Mouse (Mus musculus): ENCODE data around the gene Slc43a3. TPM values are rescaled to one million over a fixed set of nuclear protein-coding genes. Genes with fewer than 3 reads are reported as not detected.

Gene Slc43a3
- polyA plus RNA-seq, 1 experiment from 2014 or later, result 5.4 TPM

DNA sequence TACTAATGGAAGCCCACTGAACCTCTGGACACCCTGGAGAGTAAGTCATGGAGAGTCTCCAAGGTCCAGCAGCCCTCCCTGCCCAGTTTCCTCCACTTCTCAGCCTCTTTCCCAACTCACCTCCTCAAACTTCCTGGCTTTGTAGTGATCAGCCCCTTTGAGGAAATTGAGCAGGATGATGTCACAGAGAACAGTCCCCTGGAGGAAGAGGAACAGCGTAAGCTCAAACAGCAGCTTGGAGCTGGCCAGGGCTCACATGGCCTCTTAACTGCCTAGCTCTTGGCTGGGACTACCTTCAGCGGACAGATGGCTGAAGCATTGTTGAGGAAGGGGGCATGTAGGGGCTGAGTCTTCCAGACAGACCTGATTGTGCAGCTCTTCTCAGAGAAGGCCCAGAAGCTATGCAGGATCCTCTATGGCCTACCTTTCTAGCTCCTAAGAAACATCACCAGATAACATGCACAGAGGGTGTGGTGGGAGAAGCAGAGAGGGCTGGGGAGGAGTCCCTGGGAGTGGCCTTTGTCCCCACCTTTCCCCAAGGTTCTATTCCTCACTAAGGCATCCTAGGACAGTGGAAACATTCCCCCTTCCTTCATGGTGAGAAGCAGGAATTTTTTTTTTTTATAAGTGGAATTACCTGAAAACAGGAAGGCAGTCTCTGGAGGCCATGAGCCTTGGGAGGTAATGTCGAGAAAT is 63.3 kb downstream of the Slc43a3 start:
- WGBS, result 75% methylated on average over 3 of the region's 3 CpGs
- no peaks in the 10 kb centered on the region for H3K36me3 ChIP-seq (ENCODE audit: control insufficient read depth, insufficient read depth, low read length)

DNA sequence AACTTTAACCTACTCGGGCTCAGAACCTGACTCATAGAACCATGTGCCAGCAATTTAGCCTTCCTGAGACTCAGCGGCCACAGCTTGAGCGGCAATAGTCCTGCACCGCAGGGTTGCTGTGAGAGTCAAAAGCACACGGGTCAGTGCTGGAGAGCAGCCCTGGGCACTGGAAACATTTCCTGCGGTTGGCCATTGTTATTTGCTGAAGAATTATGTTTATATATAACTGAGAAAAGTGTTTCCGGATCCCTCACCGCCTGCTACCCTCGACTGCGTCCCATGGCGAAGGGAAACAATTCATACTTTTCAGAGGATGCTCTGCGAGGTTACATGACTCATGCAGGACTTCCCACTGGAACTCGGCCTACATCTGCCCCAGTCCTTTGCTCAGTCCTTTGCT is 65.1 kb downstream of the Slc43a3 start:
- no peak overlapping the region for H3K9ac ChIP-seq (ENCODE audit: low read depth, low read length)
- 63% methylated on average over 13 of the region's 13 CpGs for WGBS
- no peaks in the 10 kb centered on the region for H3K4me1 ChIP-seq (ENCODE audit: control insufficient read depth, insufficient read depth, low read depth, low read length)
- no peak overlapping the region for H3K27ac ChIP-seq (ENCODE audit: low read depth, low read length)
- ATAC-seq, result no peak
- no peaks in the 10 kb centered on the region for H3K27me3 ChIP-seq (replicated peaks; ENCODE audit: control insufficient read depth, insufficient read depth, low read length)
- H3K36me3 ChIP-seq (ENCODE audit: control insufficient read depth, insufficient read depth, low read length), result no peaks in the 10 kb centered on the region
- no peak overlapping the region for H3K4me3 ChIP-seq (ENCODE audit: low read length)
- H3K4me2 ChIP-seq (ENCODE audit: low read length), result no peak overlapping the region
- H3K9me3 ChIP-seq (ENCODE audit: control insufficient read depth, low read length), result no peaks in the 10 kb centered on the region

More for the DNA sequence above, 63.3 kb downstream of the Slc43a3 start:
- ATAC-seq, result no peak
- H3K27me3 ChIP-seq (replicated peaks; ENCODE audit: control insufficient read depth, insufficient read depth, low read length), result no peaks in the 10 kb centered on the region
- no peak overlapping the region for H3K4me3 ChIP-seq (ENCODE audit: low read length)
- H3K4me1 ChIP-seq (ENCODE audit: control insufficient read depth, insufficient read depth, low read depth, low read length), result no peaks in the 10 kb centered on the region
- no peak overlapping the region for H3K9ac ChIP-seq (ENCODE audit: low read depth, low read length)
- no peak overlapping the region for H3K4me2 ChIP-seq (ENCODE audit: low read length)
- no peak overlapping the region for H3K27ac ChIP-seq (ENCODE audit: low read depth, low read length)
- no peaks in the 10 kb centered on the region for H3K9me3 ChIP-seq (ENCODE audit: control insufficient read depth, low read length)

DNA sequence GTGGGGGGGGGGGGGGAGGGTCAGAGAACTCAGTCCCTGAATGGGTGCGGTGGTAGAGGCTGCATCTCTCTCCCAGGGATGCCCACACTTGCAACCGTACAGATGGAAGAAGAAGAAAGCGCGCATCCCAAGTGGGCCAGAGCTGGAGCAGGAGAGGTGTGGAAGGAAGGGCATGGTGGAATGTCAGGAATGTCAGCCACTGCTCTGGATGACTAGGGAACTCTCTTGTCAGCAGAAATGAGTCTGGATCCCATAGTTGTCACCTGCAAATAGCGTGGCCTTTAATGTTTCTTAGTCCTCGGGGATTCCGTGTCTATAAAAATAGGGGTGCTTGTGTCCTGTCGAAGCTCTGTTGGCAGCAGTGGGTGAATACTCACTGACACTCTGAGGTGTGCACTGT is 66.2 kb downstream of the Slc43a3 start:
- Histone ChIP-seq H3K27me3 (replicated peaks; ENCODE audit: control insufficient read depth, insufficient read depth, low read length) (no peaks in the 10 kb centered on the region), H3K4me3 (ENCODE audit: low read length) (no peak overlapping the region), H3K4me1 (ENCODE audit: control insufficient read depth, insufficient read depth, low read depth, low read length) (no peaks in the 10 kb centered on the region), H3K9ac (ENCODE audit: low read depth, low read length) (no peak overlapping the region), H3K9me3 (ENCODE audit: control insufficient read depth, low read length) (no peaks in the 10 kb centered on the region), H3K4me2 (ENCODE audit: low read length) (no peak overlapping the region), H3K27ac (ENCODE audit: low read depth, low read length) (no peak overlapping the region), H3K36me3 (ENCODE audit: control insufficient read depth, insufficient read depth, low read length) (no peaks in the 10 kb centered on the region)
- WGBS, result 81% methylated on average over 8 of the region's 8 CpGs
- ATAC-seq, result no peak

DNA sequence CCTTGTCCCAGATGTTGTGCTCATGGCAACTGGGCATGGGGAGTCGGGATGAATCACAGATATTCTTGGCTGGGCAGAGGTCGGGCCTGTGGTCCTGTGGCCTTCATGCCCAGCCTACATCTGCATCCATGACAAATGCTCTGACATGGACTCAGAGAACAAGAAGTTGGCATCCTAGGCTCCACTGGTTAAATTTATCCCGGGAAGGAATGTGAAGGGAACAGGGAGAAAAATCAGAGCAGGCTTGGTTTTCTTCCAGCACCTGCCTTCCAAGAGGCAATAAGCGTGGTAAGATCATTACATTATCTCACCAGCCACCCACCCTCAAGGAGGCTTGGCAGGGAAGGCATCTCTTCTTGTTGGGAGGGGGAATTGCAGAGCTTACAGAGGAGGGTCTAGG is 68.0 kb downstream of the Slc43a3 start:
- no peak for ATAC-seq
- Histone ChIP-seq H3K27me3 (replicated peaks; ENCODE audit: control insufficient read depth, insufficient read depth, low read length) (no peaks in the 10 kb centered on the region), H3K4me2 (ENCODE audit: low read length) (no peak overlapping the region), H3K9me3 (ENCODE audit: control insufficient read depth, low read length) (no peaks in the 10 kb centered on the region), H3K27ac (ENCODE audit: low read depth, low read length) (no peak overlapping the region), H3K4me1 (ENCODE audit: control insufficient read depth, insufficient read depth, low read depth, low read length) (no peaks in the 10 kb centered on the region), H3K4me3 (ENCODE audit: low read length) (no peak overlapping the region), H3K9ac (ENCODE audit: low read depth, low read length) (no peak overlapping the region), H3K36me3 (ENCODE audit: control insufficient read depth, insufficient read depth, low read length) (no peaks in the 10 kb centered on the region)
- 83% methylated on average over 4 of the region's 4 CpGs for WGBS

DNA sequence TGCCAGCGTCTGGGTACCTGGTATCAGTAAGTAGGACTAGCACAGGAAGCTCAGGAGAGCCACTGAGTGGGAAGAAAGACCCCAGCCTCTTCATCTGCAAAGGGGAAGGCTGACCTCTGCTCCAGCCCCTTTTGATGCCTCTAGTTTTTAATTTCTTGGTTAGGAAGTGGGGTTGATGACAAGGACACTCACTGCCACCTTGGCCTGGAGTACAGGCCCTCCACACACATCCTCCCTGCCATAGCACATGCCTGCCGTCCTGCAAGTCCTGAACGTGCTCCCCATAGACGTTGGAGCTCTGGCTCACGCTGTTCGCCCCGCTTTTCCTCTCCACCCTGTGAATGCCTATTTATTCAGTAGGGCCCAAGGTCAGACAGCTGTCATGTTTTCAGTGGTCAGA is 70.2 kb downstream of the Slc43a3 start:
- Histone ChIP-seq H3K9ac (ENCODE audit: low read depth, low read length) (no peak overlapping the region), H3K4me1 (ENCODE audit: control insufficient read depth, insufficient read depth, low read depth, low read length) (no peaks in the 10 kb centered on the region), H3K27me3 (replicated peaks; ENCODE audit: control insufficient read depth, insufficient read depth, low read length) (no peaks in the 10 kb centered on the region), H3K36me3 (ENCODE audit: control insufficient read depth, insufficient read depth, low read length) (no peaks in the 10 kb centered on the region), H3K27ac (ENCODE audit: low read depth, low read length) (no peak overlapping the region), H3K4me2 (ENCODE audit: low read length) (no peak overlapping the region), H3K9me3 (ENCODE audit: control insufficient read depth, low read length) (no peaks in the 10 kb centered on the region), H3K4me3 (ENCODE audit: low read length) (no peak overlapping the region)
- ATAC-seq, result no peak
- WGBS, result 82% methylated on average over 7 of the region's 7 CpGs

DNA sequence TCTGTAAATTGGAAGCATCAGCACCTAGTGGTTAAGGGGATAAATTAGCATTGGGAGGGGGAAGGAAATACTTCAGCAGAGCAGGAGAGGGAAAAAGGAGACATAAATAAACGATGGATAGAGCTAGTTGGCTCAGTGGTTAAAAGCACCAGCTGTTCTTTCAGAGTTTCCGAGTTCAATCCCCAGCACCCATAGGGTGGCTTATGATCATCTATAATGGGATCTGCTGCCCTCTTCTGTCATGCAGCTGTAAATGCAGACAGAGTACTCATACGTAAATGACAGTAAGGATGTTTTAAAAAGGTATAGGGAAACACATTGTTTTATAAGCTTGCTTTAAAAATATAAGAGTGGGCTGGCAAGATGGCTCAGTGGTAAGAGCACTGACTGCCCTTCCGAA is 71.3 kb downstream of the Slc43a3 start:
- H3K9me3 ChIP-seq (ENCODE audit: control insufficient read depth, low read length), result no peaks in the 10 kb centered on the region
- H3K27me3 ChIP-seq (replicated peaks; ENCODE audit: control insufficient read depth, insufficient read depth, low read length), result no peaks in the 10 kb centered on the region
- H3K4me3 ChIP-seq (ENCODE audit: low read length), result no peak overlapping the region
- H3K4me1 ChIP-seq (ENCODE audit: control insufficient read depth, insufficient read depth, low read depth, low read length), result no peaks in the 10 kb centered on the region
- WGBS, result 18% methylated on average over 4 of the region's 4 CpGs
- no peak overlapping the region for H3K9ac ChIP-seq (ENCODE audit: low read depth, low read length)
- H3K36me3 ChIP-seq (ENCODE audit: control insufficient read depth, insufficient read depth, low read length), result no peaks in the 10 kb centered on the region
- no peak for ATAC-seq
- H3K4me2 ChIP-seq (ENCODE audit: low read length), result no peak overlapping the region
- H3K27ac ChIP-seq (ENCODE audit: low read depth, low read length), result no peak overlapping the region

Small RNA genes lying within 50 kb of the gene (microRNA-seq; reads per million reads assigned to microRNA genes)
- gene Gm24332, result not detected

Other genes with a start within 250 kb of the Slc43a3 start
- 15.2 and 18.2 TPM in 2 replicates for gene Zdhhc5, start 221.4 kb upstream of the Slc43a3 start, polyA plus RNA-seq (2015; fragmentation: Nextera tagmentation; extraction: Ambion mirVana)
- gene Clp1, start 209.2 kb upstream of the Slc43a3 start, polyA plus RNA-seq (2015; fragmentation: Nextera tagmentation; extraction: Ambion mirVana), result 18.7 and 20.5 TPM in 2 replicates
- 16.9 and 19.9 TPM in 2 replicates for gene Ypel4, start 202.5 kb upstream of the Slc43a3 start, polyA plus RNA-seq (2015; fragmentation: Nextera tagmentation; extraction: Ambion mirVana)
- gene Gm19426, start 192.9 kb upstream of the Slc43a3 start, polyA plus RNA-seq (2015; fragmentation: Nextera tagmentation; extraction: Ambion mirVana), result 4.9 and 6.7 TPM in 2 replicates
- 40.8 and 42.3 TPM in 2 replicates for gene Serping1, start 161.1 kb upstream of the Slc43a3 start, polyA plus RNA-seq (2015; fragmentation: Nextera tagmentation; extraction: Ambion mirVana)
- gene Ube2l6, start 137.8 kb upstream of the Slc43a3 start, polyA plus RNA-seq (2015; fragmentation: Nextera tagmentation; extraction: Ambion mirVana), result 26.1 and 27.8 TPM in 2 replicates
- not detected in 2 replicates for gene Smtnl1, start 113.9 kb upstream of the Slc43a3 start, polyA plus RNA-seq (2015; fragmentation: Nextera tagmentation; extraction: Ambion mirVana)
- gene Timm10, start 109.6 kb upstream of the Slc43a3 start, polyA plus RNA-seq (2015; fragmentation: Nextera tagmentation; extraction: Ambion mirVana), result 76.5 and 83.2 TPM in 2 replicates
- gene Slc43a1, start 97.7 kb upstream of the Slc43a3 start, polyA plus RNA-seq (2015; fragmentation: Nextera tagmentation; extraction: Ambion mirVana), result 1.5 and 1.6 TPM in 2 replicates
- gene Rtn4rl2, start 49.9 kb upstream of the Slc43a3 start, polyA plus RNA-seq (2015; fragmentation: Nextera tagmentation; extraction: Ambion mirVana), result 3.0 and 4.5 TPM in 2 replicates
- 0.45 TPM in 1 of 2 replicates, not detected in the other for gene Prg2, start 43.9 kb downstream of the Slc43a3 start, polyA plus RNA-seq (2015; fragmentation: Nextera tagmentation; extraction: Ambion mirVana)
- not detected in 2 replicates for gene Prg3, start 51.6 kb downstream of the Slc43a3 start, polyA plus RNA-seq (2015; fragmentation: Nextera tagmentation; extraction: Ambion mirVana)
- gene Ssrp1, start 100.7 kb downstream of the Slc43a3 start, polyA plus RNA-seq (2015; fragmentation: Nextera tagmentation; extraction: Ambion mirVana), result 156 and 166 TPM in 2 replicates
- gene P2rx3, start 100.9 kb downstream of the Slc43a3 start, polyA plus RNA-seq (2015; fragmentation: Nextera tagmentation; extraction: Ambion mirVana), result 8.0 and 11.2 TPM in 2 replicates
- gene Tnks1bp1, start 111.4 kb downstream of the Slc43a3 start, polyA plus RNA-seq (2015; fragmentation: Nextera tagmentation; extraction: Ambion mirVana), result 19.6 and 29.8 TPM in 2 replicates
- 23.9 and 33.7 TPM in 2 replicates for gene Aplnr, start 199.6 kb downstream of the Slc43a3 start, polyA plus RNA-seq (2015; fragmentation: Nextera tagmentation; extraction: Ambion mirVana)

Data from hindbrain, embryonic 16.5 days (tissue).